Mouse (Mus musculus) MEL (cell line): ENCODE results near the gene Coq3. TPM values are rescaled to one million over a fixed set of nuclear protein-coding genes. Genes with fewer than 3 reads are reported as not detected.

Experiments used
- BHLHE40 ChIP-seq: IDR thresholded peaks from 2 replicates; pipeline ENCODE4 v1.6.1; 2012; ENCODE audit warnings: low read depth, mild to moderate bottlenecking, inconsistent platforms, low read length, improper control_type of control experiment, borderline replicate concordance
- CHD1 ChIP-seq: IDR thresholded peaks from 2 replicates; pipeline ENCODE4 v1.6.1; 2012; ENCODE audit warnings: low read depth, mild to moderate bottlenecking, inconsistent platforms, low read length, improper control_type of control experiment
- EP300 ChIP-seq, 2 experiments: IDR thresholded peaks; 2 replicates each; pipeline ENCODE4 v1.6.1; 2011; ENCODE audit warnings: improper control_type of control experiment in 2 of 2, low read length in 2 of 2, low read depth in 1 of 2, mild to moderate bottlenecking in 1 of 2
- ETS1 ChIP-seq: IDR thresholded peaks from 2 replicates; pipeline ENCODE4 v1.6.1; 2012; ENCODE audit warnings: low read depth, mild to moderate bottlenecking, inconsistent platforms, low read length, improper control_type of control experiment, moderate library complexity
- MAFK ChIP-seq: IDR thresholded peaks from 2 replicates; pipeline ENCODE4 v1.6.1; 2011; ENCODE audit warnings: low read depth, mild to moderate bottlenecking, low read length, improper control_type of control experiment, borderline replicate concordance
- MAX ChIP-seq: IDR thresholded peaks from 2 replicates; pipeline ENCODE4 v1.6.1; 2011; ENCODE audit warnings: low read length, improper control_type of control experiment
- MAZ ChIP-seq: IDR thresholded peaks from 2 replicates; pipeline ENCODE4 v1.6.1; 2012; ENCODE audit warnings: low read depth, mild to moderate bottlenecking, inconsistent platforms, low read length, improper control_type of control experiment
- MXI1 ChIP-seq: IDR thresholded peaks from 2 replicates; pipeline ENCODE4 v1.6.1; 2011; ENCODE audit warnings: mild to moderate bottlenecking, low read depth, low read length, improper control_type of control experiment
- MYC ChIP-seq: IDR thresholded peaks from 2 replicates; pipeline ENCODE4 v1.6.1; 2011; ENCODE audit warnings: low read depth, mild to moderate bottlenecking, low read length, improper control_type of control experiment, moderate library complexity
- POLR2A ChIP-seq, 2 experiments: IDR thresholded peaks; 2 replicates each; pipeline ENCODE4 v1.6.1; 2011 to 2012; ENCODE audit warnings: low read length in 2 of 2, mild to moderate bottlenecking in 2 of 2, control low read depth in 1 of 2, improper control_type of control experiment in 1 of 2, low read depth in 1 of 2, moderate library complexity in 1 of 2; ENCODE audit not compliant: control insufficient read depth in 1 of 2, insufficient read depth in 1 of 2, poor library complexity in 1 of 2
- POLR2AphosphoS5 ChIP-seq: IDR thresholded peaks from 2 replicates; pipeline ENCODE4 v1.6.1; 2012; ENCODE audit warnings: low read depth, borderline replicate concordance, mild to moderate bottlenecking, inconsistent platforms, low read length, moderate library complexity, mixed read lengths
- RCOR1 ChIP-seq: IDR thresholded peaks from 2 replicates; pipeline ENCODE4 v1.6.1; 2012; ENCODE audit warnings: low read depth, mild to moderate bottlenecking, inconsistent platforms, low read length, improper control_type of control experiment
- SMC3 ChIP-seq: IDR thresholded peaks from 2 replicates; pipeline ENCODE4 v1.6.1; 2011; ENCODE audit warnings: low read depth, low read length, improper control_type of control experiment
- TAL1 ChIP-seq: IDR thresholded peaks from 2 replicates; pipeline ENCODE4 v1.6.1; 2012; ENCODE audit warnings: mild to moderate bottlenecking, inconsistent platforms, low read length, moderate library complexity, mixed read lengths
- TBP ChIP-seq: IDR thresholded peaks from 2 replicates; pipeline ENCODE4 v1.8.0; 2011; ENCODE audit warnings: low read depth, low read length, improper control_type of control experiment
- UBTF ChIP-seq: IDR thresholded peaks from 2 replicates; pipeline ENCODE4 v1.6.1; 2012; ENCODE audit warnings: low read depth, mild to moderate bottlenecking, inconsistent platforms, low read length, improper control_type of control experiment, moderate library complexity, borderline replicate concordance; ENCODE audit not compliant: insufficient read depth
- USF2 ChIP-seq, 2 experiments: IDR thresholded peaks; 2 replicates each; pipeline ENCODE4 v1.6.1; 2011 to 2012; ENCODE audit warnings: improper control_type of control experiment in 2 of 2, low read length in 2 of 2, borderline replicate concordance in 1 of 2, inconsistent platforms in 1 of 2, low read depth in 1 of 2, mild to moderate bottlenecking in 1 of 2; ENCODE audit not compliant: insufficient read depth in 1 of 2
- ZC3H11A ChIP-seq: IDR thresholded peaks from 2 replicates; pipeline ENCODE4 v1.6.1; 2012; ENCODE audit warnings: low read depth, mild to moderate bottlenecking, inconsistent platforms, low read length, improper control_type of control experiment
- ZKSCAN1 ChIP-seq: IDR thresholded peaks from 2 replicates; pipeline ENCODE4 v1.6.1; 2012; ENCODE audit warnings: low read depth, mild to moderate bottlenecking, inconsistent platforms, low read length, improper control_type of control experiment, moderate library complexity
- polyA plus RNA-seq, 2 experiments: library from polyadenylated mRNA; stranded (reverse) in 1 of 2; unstranded in 1 of 2; fragments of >175 nt in 1 of 2; fragments of >200 nt in 1 of 2; gene quantifications; 2 replicates each; pipeline versions ENCODE4 v1.2.1 to v1.2.4; 2012; ENCODE audit warnings: low replicate concordance in 2 of 2, low read depth in 1 of 2; ENCODE audit not compliant: insufficient read length in 2 of 2, insufficient read depth in 1 of 2, missing spikeins in 1 of 2
- total RNA-seq: library from RNA; depleted of rRNA; stranded (reverse); fragments of 300-350 nt; gene quantifications from 2 replicates; pipeline ENCODE4 v1.2.3, GENCODE M21; 2012; rRNA removed

Coq3 gene
- total and polyA plus RNA-seq, 3 experiments, result 11.2 to 15.1 TPM; not detected in 1

- TF ChIP-seq ETS1, result no peak
- no peak for TF ChIP-seq EP300 (IDR thresholded peaks at IDR 0.05; ENCODE audit: low read depth in 1 of 2, low read length in 2 of 2)
- no peak for TF ChIP-seq MAZ
- TF ChIP-seq MXI1, result no peak
- TF ChIP-seq RCOR1, result no peak
- peak; percentile 71 for TF ChIP-seq SMC3
- 0 out of 2 replicates have a peak, but pooled peaks have one; percentile 48 for TF ChIP-seq MYC
- TF ChIP-seq BHLHE40, result no peak
- TF ChIP-seq UBTF, result no peak
- TF ChIP-seq ZKSCAN1, result no peak
- no peak for TF ChIP-seq TAL1
- TF ChIP-seq CHD1, result no peak
- no peak for TF ChIP-seq MAX
- TF ChIP-seq USF2 (IDR thresholded peaks at IDR 0.05; ENCODE audit: borderline replicate concordance in 1 of 2, insufficient read depth in 1 of 2, low read depth in 1 of 2, low read length in 2 of 2), result no peak
- peak; percentile 50 for TF ChIP-seq ZC3H11A
- TF ChIP-seq MAFK, result no peak
- TF ChIP-seq POLR2A (IDR thresholded peaks at IDR 0.05; ENCODE audit: control insufficient read depth in 1 of 2, insufficient read depth in 1 of 2, low read depth in 1 of 2, low read length in 2 of 2, poor library complexity in 1 of 2), result no peak
- TF ChIP-seq TBP, result no peak
- no peak for TF ChIP-seq POLR2AphosphoS5
Observed at GRCm38 (mm10) chr4:21957570-21958321, 78.3 kb downstream of the Coq3 start (continued).

Other genes with a start within 250 kb of the Coq3 start
- gene Prdm13, start 193.7 kb upstream of the Coq3 start, total RNA-seq, result not detected in 2 replicates
- not detected for gene Prdm13, start 193.7 kb upstream of the Coq3 start, polyA plus RNA-seq
- gene Ccnc, start 152.0 kb upstream of the Coq3 start, total RNA-seq, result 16.0 and 20.0 TPM in 2 replicates
- gene Ccnc, start 152.0 kb upstream of the Coq3 start, polyA plus RNA-seq, result 100 to 1,000 TPM in 1 of 2 experiments, 10 to 100 TPM in 1; 14.7 to 196 TPM
- gene Usp45, start 112.5 kb upstream of the Coq3 start, total RNA-seq, result 8.2 and 8.7 TPM in 2 replicates
- 1 to 10 TPM in 1 of 2 experiments, not detected in 1; 6.4 TPM for gene Usp45, start 112.5 kb upstream of the Coq3 start, polyA plus RNA-seq
- gene Tstd3, start 112.5 kb upstream of the Coq3 start, total RNA-seq, result 11.7 and 13.7 TPM in 2 replicates
- gene Tstd3, start 112.5 kb upstream of the Coq3 start, polyA plus RNA-seq, result 10 to 100 TPM in 1 of 2 experiments, not detected in 1; 18.5 TPM
- 31.7 and 33.6 TPM in 2 replicates for gene Pnisr, start 32.1 kb upstream of the Coq3 start, total RNA-seq
- gene Pnisr, start 32.1 kb upstream of the Coq3 start, polyA plus RNA-seq, result 10 to 100 TPM in 1 of 2 experiments, not detected in 1; 99.0 TPM
- gene Faxc, start 51.7 kb downstream of the Coq3 start, total RNA-seq, result not detected in 2 replicates
- not detected for gene Faxc, start 51.7 kb downstream of the Coq3 start, polyA plus RNA-seq